In the genomic region with DNA sequence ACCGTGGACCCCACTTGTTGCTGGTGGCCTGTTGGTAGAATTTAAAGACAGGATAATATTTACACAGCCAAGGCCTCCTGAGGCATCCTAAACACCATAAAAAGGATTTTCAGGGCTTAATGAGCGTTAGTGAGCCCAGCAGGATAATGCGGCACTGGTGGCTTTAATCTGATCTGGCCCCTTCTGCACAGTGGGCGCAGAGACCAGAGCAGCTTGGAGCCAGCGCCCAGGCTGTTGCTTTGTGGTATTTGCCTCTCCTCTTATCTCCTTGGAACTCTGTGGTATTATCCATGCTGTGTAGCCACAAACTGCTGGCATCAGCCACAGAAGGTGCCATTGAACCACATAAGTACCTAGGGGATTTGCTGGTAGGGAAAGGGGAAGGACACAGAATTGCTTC, we compare ENCODE assay signal across 14 mouse cellular contexts.
A peak's percentile ranks its signal among the peaks of the same experiment; 100 is the strongest.
DNase-seq lines count a peak whose midpoint lies in the region; ATAC-seq and TF ChIP-seq lines count a peak whose summit lies in the region.
"Had no signal": no experiment of that assay in that cellular context is flagged by ENCODE, and none has a peak within 500 bp of the region (broad histone marks: within the 10 kb centered on the region; RNA-seq: fewer than 3 reads in every experiment).

No protein-coding gene starts in this region.

- WGBS in limb, embryonic 12.5 days, result 19% methylated on average over 5 of the region's 5 CpGs
- WGBS in limb, embryonic 10.5 days, result 31% methylated on average over 5 of the region's 5 CpGs

- no peak for DNase-seq in limb, embryonic 10.5 days (ENCODE audit: low spot score)
- peak; percentile 84 for DNase-seq in retina, postnatal 1 day
- no peak for DNase-seq in left cerebral cortex, postnatal 25 days (ENCODE audit: low spot score in 2 of 2)
- no peak for DNase-seq in cerebellum, postnatal 25 days
- DNase-seq: adrenal gland, postnatal 25 days; cerebellum, adult 9-11 months; gastrocnemius, postnatal 36 days; right cerebral cortex, postnatal 25 days; thymus, adult 2 months had no signal

- H3K9me3 ChIP-seq in limb, embryonic 12.5 days, result no peaks in the 10 kb centered on the region
- H3K9me3 ChIP-seq in limb, embryonic 10.5 days (replicated peaks), result no peaks in the 10 kb centered on the region
- H3K9me3 ChIP-seq: heart, embryonic 12.5 days; liver, embryonic 12.5 days had no signal

- TF ChIP-seq CTCF in C2C12 (IDR thresholded peaks at IDR 0.05; ENCODE audit: control insufficient read depth, insufficient read depth, insufficient read length), result no peak

- no peak overlapping the region for H3K27ac ChIP-seq in limb, embryonic 12.5 days
- H3K27ac ChIP-seq in limb, embryonic 10.5 days, result no peak overlapping the region
- H3K27ac ChIP-seq: liver, embryonic 12.5 days had no signal

- H3K79me2 ChIP-seq in C2C12 (ENCODE audit: control insufficient read depth, insufficient read depth), result no peaks in the 10 kb centered on the region

- no peak overlapping the region for H3K9ac ChIP-seq in limb, embryonic 12.5 days (replicated peaks)
- H3K9ac ChIP-seq: heart, embryonic 12.5 days; liver, embryonic 12.5 days had no signal

- H3K4me2 ChIP-seq in limb, embryonic 12.5 days, result no peak overlapping the region
- H3K4me2 ChIP-seq: heart, embryonic 12.5 days; liver, embryonic 12.5 days had no signal

- H3K79me3 ChIP-seq in C2C12 (ENCODE audit: low read depth), result no peaks in the 10 kb centered on the region

- ATAC-seq in limb, embryonic 12.5 days (ENCODE audit: insufficient number of reproducible peaks, insufficient read depth, low FRiP score, low TSS enrichment, low read depth), result 0 out of 2 replicates have a peak, but pooled peaks have one; percentile 10
- ATAC-seq in common myeloid progenitor, adult 5-6 weeks (replicated peaks; ENCODE audit: low read depth, poor library complexity, severe bottlenecking), result 0 out of 2 replicates have a peak, but pooled peaks have one; percentile 47
- ATAC-seq: liver, embryonic 12.5 days had no signal

- intact Hi-C loops in left cerebral cortex, postnatal 25 days (cut with DNase I), result no loop called here

- no peaks in the 10 kb centered on the region for H3K36me3 ChIP-seq in limb, embryonic 12.5 days
- no peaks in the 10 kb centered on the region for H3K36me3 ChIP-seq in limb, embryonic 10.5 days
- no peaks in the 10 kb centered on the region for H3K36me3 ChIP-seq in C2C12 (ENCODE audit: control insufficient read depth, insufficient read depth)
- H3K36me3 ChIP-seq: heart, embryonic 12.5 days; liver, embryonic 12.5 days had no signal

- H3K4me3 ChIP-seq in limb, embryonic 12.5 days (replicated peaks), result no peak overlapping the region
- H3K4me3 ChIP-seq in limb, embryonic 10.5 days, result no peak overlapping the region
- H3K4me3 ChIP-seq in C2C12 (ENCODE audit: insufficient read depth, poor library complexity, severe bottlenecking), result no peak overlapping the region
- H3K4me3 ChIP-seq: heart, embryonic 12.5 days; liver, embryonic 12.5 days had no signal

- no peak overlapping the region for H3ac ChIP-seq in C2C12 (ENCODE audit: control insufficient read depth, insufficient read length, low read depth)

- H3K27me3 ChIP-seq in limb, embryonic 12.5 days, result peaks cover 83% of the 10 kb centered on the region
- H3K27me3 ChIP-seq in limb, embryonic 10.5 days (ENCODE audit: low read depth, poor library complexity, severe bottlenecking), result peaks cover 90% of the 10 kb centered on the region
- peaks cover 35% of the 10 kb centered on the region for H3K27me3 ChIP-seq in C2C12 (ENCODE audit: control insufficient read depth, insufficient read depth, insufficient read length)

- peaks cover 14% of the 10 kb centered on the region for H3K4me1 ChIP-seq in limb, embryonic 12.5 days (replicated peaks)
- H3K4me1 ChIP-seq in limb, embryonic 10.5 days, result peaks cover 14% of the 10 kb centered on the region
- H3K4me1 ChIP-seq: liver, embryonic 12.5 days had no signal

TF ChIP-seq in C2C12, 6 proteins besides CTCF, POLR2A, EP300 and RAD21:
- TF ChIP-seq MAX (IDR thresholded peaks at IDR 0.05) (no peak), MYOD1 (IDR thresholded peaks at IDR 0.05; ENCODE audit: control insufficient read depth, insufficient read length, low read depth) (peak; percentile 29)
